Mouse (Mus musculus) ES-E14 (cell line): ENCODE measurements around the gene Ascc1.

Source experiments
- CHD2 ChIP-seq: IDR thresholded peaks from 2 replicates; pipeline ENCODE4 v1.6.1; 2014; ENCODE audit warnings: mild to moderate bottlenecking, low read depth, low read length, inconsistent platforms
- HCFC1 ChIP-seq: IDR thresholded peaks from 2 replicates; pipeline ENCODE4 v1.6.1; 2012; ENCODE audit warnings: low read length, inconsistent platforms, borderline replicate concordance; ENCODE audit not compliant: insufficient read depth
- MAFK ChIP-seq: IDR thresholded peaks from 2 replicates; pipeline ENCODE4 v1.6.1; 2014; ENCODE audit warnings: mild to moderate bottlenecking, low read depth, low read length, inconsistent platforms; ENCODE audit not compliant: insufficient read depth

DNA sequence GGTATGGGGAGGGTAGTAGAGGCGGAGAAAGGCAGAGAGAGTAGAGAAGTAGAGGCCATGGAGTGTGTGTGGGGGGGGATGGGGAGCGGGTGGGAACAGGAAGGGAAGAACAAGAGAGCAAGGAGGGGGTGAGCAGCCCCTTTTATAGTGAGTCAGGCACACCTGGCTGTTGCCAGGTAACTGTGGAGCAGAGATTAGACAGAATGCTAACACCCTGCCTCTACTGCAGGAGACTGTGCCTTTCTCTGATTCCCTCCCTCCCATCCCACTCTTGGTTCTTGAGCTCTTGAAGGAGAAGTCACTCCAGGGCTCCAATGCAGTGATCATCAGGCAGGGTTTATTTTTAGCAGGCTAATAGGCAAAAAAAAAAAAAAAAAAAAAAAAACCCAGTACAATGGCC lies 30.0 kb downstream of the Ascc1 start:
- TF ChIP-seq CHD2 (no peak), HCFC1 (no peak), MAFK (no peak)
